Mouse (Mus musculus) layer of hippocampus, postnatal 25 days (tissue): ENCODE data around the gene Prickle2. TPM values are rescaled to one million over a fixed set of nuclear protein-coding genes. Genes with fewer than 3 reads are reported as not detected.

ENCODE experiments used
- DNase-seq, 2 experiments: peaks; one replicate each; pipeline ENCODE4 v3.0.0; 2022; ENCODE audit warnings: mixed read lengths in 2 of 2, low spot score in 1 of 2; ENCODE audit errors: extremely low spot score in 1 of 2
- total RNA-seq, 2 experiments: library from RNA; stranded (reverse); gene quantifications; 2 replicates each; pipeline ENCODE4 v1.2.3; 2021

Prickle2 gene
- 100 to 1,000 TPM; 200 to 203 TPM for total RNA-seq

DNA sequence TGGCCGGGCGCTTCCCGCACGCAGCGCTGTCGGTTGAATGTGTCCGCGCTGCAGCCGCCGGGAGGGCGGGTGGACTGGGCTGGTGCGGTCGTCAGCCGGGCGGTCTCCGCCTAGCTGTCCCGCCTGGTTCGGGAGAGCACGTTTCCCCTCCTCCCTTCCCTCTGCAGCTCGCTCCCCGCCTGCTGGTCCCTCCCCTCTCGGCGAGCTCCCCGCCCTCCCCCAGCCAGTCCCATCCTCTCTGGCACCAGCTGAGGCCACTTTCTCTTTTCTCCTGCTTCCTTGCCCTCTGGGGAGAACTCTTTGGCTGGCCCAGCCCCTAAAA is at the start of gene Prickle2:
Gene Prickle2, minus strand, starts transcription at position 11 of the 322 bp plus-strand sequence.
- peak; percentile 41 to 48 for DNase-seq

DNA sequence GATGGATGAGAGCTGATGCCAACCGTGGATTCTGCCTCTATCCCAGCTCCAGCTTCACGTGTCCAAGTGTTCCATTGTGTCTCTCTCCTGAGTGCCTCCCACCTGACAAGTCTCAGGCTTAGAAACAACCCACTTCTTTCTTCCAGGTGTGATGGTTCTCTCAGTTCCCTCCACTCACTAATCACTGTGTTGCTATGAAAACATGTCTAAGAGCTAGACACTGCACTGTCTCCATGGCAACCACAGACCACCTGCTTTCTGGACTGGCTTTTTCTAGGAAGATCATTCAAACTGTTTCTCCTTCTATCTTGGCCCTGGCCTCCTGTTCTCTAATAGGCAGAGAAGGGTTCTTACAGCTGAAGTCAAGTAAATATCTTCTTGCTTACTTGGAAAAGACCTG is 46.8 kb upstream of the Prickle2 start:
- DNase-seq = no peak

DNA sequence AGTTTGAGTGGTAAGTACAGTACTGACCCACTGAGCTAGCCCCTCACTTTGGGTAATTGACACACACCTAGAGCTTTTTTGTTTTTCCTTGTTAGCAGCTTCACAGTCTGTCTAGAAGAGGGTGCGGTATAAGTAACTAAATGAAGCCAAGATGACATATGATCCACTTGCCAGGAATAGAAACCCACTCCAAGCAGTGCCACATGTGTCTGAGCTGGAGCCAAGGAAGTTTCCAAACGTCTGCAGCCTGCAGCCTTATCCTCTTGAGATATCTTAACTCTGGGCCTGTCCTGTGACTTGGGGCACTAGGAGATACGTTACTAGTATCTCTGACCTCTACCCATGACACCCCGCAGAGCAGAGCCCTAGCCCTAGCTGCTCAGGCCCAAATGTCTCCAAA is 43.5 kb upstream of the Prickle2 start:
- no peak for DNase-seq

DNA sequence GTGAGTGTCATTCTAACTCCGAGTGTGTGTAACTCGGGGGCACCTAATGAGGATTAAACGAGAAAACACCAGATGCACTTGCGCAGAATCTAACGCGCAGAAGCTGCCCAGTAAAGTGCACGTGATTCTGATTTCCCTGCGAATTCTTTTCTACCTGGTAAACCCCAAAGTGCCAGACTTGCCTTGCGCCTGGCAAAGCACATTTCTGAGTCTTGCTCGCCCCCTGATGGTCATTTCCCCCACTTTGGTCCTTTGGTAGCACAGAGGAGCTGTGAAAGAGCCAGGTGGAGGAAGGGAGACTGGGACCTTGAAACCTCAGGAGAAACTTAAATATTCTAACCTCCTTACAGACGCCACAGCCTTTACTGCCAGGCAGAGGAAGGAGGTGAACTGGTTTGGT is 37.6 kb upstream of the Prickle2 start:
- DNase-seq = peak; percentile 65 to 92

DNA sequence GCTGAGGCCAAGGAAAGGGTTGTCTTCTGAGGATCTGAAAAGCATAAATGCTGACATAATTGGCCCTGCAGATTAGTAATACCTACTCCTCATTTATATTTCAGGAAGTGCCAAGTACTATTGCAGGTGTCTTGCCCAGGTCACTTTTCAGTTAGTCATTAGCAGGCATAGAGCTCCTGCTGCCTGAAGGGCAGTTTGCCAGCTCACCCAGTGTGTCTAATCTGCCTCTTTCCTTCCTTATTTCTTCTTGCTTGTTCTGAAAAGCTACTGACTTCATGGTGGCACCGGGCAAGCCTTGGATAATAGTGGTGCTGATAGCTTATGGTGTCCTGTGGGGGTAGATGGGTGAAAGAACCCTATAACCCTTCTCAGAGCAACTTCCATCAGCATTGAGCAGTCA is 31.2 kb upstream of the Prickle2 start:
- DNase-seq = no peak

DNA sequence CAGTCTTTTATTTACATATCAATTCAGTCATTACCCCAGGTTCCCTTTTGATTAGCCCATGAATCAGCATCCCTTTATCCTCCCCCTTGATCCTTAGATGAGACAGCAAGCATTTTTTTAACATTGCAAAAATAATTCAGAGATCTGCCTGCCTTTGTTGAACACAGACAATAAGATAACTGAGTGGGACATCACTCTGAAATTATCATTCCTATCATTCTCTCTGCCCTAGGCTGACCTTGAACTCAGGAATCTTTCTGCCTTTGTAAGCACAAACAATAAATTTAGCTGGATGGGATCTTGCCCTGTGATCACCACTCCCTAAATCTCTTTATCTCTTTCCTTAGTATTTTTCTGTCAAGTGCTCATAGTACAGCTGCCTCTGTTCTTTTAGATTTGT is 27.7 kb upstream of the Prickle2 start:
- DNase-seq = no peak

DNA sequence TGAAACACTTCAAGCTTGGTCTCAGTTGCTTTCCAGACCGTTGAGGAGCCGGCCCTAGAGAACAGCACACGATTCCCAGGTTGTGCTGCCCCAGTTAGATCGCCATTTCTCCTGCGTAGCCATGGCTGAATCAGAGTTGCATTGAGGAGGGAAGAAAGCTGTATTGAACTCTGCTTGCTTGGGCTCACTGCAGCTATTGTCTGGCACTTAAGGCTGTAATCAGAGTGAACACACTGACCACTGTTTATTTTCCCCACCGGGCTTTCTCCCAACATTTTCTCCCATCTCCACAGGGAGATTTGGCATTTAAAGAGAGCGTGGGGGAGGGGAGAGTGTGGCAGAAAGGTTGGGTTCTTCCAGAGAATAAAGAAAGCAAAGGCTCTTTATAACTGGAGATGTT is 22.6 kb upstream of the Prickle2 start:
- peak in 1 of 2 experiments; percentile 21 for DNase-seq

DNA sequence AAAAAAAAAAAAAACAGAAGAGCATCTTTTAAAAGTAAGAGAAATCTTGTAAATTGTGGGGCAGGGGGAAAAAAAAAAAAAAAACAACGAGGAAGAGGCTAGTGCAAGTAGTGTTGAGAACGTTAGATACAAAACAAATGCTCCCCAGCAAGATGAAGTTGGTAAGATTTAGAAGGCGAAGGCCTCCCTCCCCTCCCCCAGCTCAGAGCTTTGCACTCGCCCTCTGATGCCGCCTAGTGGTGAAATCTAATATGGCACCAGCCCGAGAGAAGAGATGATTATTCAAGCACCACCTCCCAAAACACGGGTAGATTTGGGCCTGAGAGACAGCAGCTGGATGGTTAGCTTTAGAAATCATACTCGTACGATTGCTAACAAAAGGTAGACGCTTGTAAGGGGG is 22.1 kb upstream of the Prickle2 start:
- DNase-seq = peak; percentile 91 to 99

DNA sequence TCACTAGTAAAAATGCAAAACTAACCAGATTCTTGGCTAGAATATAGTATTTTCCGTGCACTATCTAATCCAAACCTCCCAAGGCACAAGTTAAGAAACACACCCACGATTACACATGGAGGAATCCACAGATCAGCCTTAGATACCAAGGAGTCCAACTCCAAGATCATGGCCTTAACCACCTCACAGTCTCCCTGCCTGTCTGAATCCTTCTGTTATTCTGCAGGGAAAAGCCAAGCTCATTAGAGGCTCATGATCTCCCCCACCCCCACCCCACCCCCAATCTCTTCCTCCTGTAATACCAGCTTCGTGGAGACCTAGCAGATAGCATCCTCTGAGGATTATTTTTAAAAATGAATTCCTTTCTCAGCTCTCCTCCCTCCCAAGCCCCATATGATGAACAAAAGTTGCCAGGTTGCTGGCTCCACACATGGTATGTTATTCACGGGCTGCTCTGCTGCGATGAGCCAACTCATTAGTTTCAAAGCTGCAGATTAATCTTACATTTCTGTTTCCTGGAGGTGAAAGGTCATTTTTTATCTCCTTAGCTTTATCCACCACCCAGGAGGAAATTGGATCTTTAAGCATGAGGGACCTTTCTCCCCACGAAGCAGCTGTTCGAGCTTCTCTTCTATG is 21.5 kb upstream of the Prickle2 start:
- DNase-seq = no peak

DNA sequence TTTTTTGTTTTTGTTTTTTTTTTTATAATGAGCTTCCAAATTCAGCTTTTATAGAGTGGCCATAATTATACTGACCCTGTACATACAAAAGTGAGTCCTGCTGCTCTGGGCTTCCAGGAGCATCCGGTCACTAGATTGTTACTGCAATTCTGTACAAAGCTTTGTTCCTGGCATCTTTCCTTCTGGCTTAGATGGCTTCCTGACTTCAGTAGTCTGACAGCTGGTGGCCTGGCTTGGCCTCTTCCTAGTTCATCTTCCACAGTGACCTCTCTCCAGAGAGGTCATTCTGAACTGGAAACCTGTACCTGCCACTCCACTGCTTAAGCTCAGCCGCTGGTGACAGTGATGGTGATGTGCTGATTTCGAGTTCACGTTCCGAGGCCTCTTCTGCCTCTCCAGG is 20.2 kb upstream of the Prickle2 start:
- DNase-seq = no peak

DNA sequence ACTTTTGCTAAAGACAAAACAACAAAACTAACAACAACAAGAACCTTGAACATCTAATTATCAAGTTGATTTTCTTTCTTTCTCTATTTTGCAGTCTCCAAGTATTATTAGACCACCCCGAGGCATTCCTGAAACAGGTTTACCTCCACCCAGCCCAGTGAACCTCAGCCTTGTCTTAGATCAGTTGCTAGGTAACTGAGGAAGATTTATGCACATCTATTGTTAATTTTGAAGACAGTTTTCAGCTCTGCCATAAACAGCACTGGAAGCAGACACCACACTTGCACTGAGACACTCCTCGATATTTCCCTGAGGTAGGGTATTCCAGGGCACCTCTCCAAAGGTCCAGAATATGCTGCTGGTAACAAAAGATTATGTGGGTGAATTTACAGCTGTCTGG is 18.4 kb upstream of the Prickle2 start:
- no peak for DNase-seq

DNA sequence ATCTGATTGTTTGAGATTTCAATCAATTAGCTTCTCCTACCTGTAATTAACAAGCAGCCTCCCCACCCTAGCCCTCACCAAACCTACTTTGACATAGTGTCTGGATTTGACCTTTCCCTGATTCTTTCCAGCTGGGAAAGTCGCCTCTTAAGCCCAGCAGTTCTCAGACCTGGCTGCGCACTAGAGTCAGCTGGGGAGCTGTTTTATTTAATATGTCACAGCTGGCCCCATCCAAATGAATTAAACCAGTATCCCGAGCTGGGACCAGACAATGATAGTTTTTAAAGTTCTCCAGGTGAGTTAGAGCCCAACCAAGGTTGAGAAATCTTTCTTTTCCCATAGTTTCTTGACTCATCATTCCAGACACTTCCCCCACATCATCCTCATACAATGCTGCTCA is 9.9 kb upstream of the Prickle2 start:
- no peak for DNase-seq

DNA sequence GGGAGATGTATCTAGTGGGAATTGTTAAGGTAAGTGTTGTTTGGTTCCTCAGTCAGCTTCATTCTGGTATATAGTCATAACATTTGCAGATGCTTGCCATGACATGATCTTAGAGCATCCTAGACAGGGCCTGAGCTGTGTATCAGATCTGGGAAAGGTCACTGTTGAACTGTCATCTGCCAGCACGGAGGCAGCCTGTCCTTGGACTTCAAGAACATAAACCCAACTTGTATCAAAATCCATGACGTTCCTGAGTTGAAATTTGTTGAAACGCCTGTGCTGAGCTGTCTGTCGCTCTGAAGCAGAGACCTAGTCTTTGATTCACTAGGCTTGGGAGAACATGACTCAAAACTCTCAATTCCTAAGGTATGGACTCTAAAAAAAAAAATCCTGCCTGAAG is 8.8 kb upstream of the Prickle2 start:
- no peak for DNase-seq

DNA sequence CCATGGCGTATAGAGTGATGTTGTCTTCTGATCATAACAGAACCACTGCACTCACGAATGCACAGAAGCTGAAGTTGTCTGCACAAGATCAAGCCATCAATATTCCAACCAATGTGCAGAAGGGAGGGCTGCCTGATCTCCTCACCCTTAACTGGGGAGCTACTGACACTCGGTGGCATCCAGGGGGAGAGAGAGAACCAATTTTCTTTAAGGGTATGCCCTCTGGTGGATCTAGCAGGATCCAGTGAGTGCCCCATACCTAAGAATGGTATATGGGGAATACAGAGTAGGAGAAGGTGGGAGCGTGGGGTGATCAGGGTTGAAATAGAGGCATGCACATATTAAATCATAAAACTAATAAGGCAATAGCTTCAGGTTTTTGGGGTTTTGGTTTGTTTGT is 2.2 kb upstream of the Prickle2 start:
- no peak for DNase-seq

DNA sequence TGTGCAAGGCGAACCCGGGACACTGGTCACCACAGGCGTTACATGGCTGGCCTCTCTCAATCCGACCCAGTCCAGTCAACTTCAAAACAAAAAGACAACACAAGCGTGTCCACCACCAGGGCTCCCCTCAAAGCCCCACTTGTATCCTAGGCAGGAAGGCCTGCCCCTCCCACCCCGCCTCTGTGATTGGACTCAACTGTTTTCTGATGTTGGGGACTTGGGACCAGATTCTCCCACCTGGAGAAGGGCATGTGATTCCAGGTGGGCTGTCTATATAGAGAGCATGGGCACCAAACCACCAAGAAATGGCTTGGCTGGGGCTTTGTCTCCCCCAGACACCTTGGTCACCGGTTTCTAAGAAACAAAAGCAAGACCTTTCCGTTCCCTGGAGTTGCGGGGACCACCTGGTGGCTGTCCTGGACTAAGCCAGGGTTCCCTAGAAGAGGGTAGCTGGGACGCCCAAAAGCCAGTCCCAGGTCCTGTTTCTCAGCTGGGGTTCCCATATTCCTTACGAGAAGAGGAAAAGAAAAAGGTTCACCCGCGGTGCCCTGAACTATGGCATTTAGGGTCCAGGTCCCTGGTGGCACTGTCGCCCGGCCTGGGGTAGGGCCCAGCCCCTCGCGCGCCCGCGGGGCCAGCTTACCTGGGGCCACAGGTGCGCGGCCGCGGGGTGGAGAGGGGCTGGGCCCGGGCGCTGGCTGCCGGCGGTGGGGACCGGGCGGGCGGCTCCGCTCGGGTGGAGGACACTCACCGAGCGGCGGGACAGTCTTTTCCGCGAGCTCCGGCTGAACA is 406 bp downstream of the Prickle2 start:
- no peak for DNase-seq

DNA sequence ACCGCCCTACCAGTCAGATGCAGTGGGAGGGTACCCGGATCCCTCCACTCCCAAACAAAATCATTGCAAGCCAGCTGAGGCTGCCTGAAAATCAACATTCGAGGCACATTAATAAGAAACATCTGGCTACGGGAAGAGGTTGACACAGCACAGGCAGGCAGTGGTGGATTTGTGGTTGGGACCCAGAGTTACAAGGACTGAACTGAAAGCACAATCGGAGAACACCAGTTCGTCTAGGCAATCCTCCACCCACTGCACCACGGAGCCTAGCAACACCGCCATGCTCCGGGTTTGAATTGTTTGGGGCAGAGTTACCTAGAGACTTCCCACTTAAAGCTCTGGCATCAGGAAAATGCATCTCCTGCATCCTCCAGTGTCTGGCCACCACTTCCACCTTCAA is 1.1 kb downstream of the Prickle2 start:
- DNase-seq = no peak

DNA sequence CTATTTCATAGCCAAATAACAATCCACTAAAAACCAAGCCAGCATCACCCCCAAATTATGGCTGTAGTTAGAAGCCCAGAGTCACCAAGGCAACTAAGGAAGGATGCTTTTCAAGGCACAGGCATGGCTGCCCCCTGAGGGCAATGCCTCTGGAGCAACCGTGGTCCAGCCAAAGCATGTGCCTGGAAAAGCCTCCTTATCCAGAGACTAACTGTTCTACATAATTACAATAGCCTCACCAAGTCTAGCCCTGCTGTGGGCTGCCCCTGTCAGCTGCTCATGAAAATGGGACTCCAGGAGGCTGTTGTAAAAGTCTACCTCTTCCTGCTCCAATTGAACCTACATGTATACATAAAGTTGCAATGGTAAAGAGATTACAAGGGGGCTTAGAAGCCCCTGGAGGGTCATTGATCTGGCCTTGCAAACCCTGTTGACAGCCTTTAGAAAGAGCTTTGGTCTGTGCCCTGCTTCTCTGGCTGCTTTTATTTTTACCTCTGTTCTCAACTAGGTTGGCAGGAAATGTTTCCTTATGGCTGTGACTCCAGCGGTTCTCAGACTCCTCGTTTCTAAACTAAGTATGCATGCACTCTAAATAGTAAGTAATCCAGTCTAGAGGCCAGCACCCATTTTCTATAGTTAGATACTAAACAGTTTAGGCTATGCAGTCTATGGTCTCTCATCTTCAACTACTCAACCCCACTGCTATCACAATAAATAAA is 6.3 kb downstream of the Prickle2 start:
- no peak for DNase-seq

DNA sequence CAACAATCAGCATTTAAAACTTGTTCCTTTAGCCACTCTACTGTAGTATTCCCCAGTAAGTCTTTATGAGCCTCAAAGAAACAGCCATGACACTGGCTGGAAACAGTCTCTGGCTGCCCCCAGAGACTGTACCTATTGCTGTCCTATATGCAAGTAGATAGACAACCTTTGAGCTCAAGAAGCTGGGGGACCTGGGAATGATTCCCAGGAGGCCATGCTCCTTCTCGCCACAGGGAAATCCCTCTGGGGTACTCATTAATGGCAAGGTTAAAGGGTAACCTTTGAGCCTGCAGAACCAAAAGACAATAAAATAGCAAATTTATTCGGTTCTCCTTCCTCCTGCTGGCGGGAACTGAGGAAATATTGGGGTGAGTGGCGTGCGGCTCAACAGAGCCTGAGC is 8.1 kb downstream of the Prickle2 start:
- no peak for DNase-seq

DNA sequence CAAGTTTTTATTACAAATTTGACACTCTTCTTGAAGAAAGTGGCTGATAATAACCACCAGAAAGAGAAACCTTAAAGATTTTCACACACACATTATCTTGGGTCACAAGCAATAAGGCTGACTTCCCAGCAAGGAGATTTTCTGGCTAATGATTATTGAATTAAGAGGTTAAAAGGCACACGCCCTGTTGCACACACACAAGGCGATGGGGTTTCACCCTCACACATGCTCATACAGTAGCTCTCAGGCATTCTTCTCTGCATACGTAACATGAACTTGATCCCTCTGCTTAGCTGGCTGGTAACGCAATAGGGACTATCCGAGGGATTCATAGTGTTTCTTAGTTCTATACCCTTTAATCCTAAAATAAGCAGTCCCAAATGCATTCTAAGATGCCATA is 18.6 kb downstream of the Prickle2 start:
- no peak for DNase-seq

DNA sequence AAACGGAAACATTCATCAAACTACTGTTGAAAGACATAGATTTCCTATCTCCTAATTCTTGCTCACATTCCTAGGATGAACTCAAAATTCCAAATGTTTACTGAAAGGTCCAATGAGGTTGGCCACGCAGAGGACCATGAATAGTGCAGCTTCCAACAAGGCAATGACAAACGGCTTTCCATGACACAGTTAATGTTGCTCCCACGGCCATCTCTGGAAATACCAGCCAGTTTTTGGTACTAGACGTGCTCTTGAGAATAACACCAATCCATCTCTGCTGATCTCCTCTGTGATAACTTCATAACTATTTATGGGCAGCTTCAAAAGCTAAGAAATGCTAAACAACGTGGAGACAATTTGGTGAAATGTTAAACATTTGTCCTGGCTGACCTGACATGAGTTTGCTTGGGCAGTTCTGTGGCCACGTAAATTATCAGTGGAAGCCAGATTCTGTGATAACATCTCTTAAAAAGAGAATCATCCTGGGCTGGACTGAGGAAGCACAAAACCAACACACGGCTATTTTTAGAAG is 31.5 kb downstream of the Prickle2 start:
- no peak for DNase-seq

DNA sequence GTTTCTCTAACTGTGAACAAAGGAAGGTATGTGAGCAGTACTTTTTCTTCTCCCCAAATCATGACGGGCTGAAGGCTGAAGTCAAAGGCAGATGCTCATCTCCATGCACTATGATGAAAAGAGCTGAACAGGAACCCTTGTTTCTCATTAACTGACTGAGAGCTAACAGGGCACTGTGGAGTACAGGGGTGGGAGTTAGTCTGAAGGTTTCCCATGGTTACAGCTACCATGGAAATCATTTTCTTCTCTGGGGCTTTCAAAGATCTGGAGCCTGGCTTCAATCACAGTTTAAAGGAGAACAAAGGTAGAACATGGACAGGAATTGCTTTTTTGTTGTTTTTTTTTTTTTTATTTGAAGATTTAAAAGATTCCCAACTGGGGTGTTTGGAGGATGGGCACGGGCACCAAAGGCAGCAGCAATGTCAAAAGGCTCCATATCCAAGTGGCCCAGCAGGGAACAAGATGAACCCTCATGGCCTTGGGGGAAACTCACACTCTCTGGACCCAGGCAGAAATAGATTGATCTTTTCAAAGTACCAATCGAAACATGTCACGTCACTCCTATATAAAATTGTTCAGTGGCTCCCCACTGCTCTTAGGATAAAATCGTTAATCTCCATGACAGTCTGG is 35.3 kb downstream of the Prickle2 start:
- DNase-seq = no peak
